Mouse (Mus musculus): ENCODE measurements around the gene Abr.

Gene Abr

DNA sequence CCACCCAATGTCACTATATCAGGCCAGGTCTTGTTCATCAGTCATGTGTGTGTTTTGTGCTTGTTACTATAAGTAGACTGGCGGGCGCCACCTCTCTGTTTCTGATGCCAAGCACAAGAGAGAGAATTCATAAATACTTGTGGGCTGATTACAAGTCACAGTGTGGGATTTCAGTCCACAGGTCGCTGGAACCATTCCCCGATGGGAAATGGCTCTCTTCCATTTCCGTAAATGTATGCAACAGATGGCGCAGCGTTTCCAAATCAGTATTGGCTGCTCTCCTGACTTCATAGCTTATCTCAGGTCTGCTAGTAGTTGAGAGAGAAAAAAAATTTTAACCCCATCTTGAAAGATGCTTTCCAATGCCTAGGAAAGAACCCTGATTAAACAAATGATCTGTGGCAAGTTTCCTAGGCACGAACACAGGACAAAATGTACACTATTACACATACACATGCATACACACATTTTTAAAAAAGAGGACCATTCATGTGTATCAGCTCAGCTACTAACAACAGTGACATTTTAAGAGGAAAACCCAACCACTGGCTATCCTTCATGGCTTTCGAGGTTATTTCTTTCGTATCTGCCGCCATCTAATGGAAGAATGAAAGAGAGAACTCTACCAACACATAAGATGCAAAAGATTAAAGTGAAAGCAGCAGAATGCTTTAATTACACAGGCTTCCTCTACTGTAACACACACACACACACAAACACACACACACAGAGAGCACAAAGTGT, 222.4 kb downstream of the Abr start:
- peak; percentile 80 for DNase-seq

DNA sequence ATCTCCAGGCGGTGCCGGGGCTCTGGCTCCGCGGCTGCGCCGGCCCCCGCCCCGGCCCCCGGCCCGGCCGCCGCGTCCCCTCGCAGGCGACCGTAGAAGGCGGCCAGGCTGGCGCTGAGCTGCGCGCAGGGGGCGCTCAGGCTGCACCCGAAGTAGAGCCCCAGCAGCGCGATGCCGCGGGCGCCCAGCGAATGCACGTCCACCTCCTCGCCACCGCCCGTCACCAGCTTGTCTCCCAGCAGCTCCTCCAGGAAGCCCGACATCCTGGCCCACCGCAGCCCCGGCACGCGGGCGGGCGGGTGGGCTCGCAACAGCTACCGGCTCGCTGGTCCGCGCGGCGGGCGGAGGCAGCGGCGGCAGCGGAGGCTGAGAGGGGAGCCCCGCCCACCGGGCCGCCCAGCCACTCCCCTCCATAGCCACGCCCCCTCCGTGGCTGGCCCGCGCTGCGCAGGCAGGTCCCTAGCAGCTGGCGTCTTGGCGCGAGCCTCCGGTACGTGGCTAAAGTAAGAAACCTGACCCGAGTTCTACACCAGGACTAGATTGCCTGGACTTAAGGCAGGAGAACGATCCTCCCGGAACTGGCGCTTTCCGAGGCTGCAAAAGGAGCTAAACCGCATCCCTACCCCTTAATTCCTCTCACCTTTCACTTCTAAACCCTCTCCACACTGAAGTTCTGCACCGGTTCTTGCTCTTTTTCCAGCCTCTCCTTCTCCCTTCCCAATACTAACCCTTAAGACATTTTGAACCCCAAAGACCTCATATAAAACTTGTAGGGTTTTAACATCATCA, 223.1 kb downstream of the Abr start, which contains the start of gene Nxn:
Gene Nxn (minus strand): TSS at position 343 of the 789 bp plus-strand sequence.
- peak; percentile 91 for DNase-seq

DNA sequence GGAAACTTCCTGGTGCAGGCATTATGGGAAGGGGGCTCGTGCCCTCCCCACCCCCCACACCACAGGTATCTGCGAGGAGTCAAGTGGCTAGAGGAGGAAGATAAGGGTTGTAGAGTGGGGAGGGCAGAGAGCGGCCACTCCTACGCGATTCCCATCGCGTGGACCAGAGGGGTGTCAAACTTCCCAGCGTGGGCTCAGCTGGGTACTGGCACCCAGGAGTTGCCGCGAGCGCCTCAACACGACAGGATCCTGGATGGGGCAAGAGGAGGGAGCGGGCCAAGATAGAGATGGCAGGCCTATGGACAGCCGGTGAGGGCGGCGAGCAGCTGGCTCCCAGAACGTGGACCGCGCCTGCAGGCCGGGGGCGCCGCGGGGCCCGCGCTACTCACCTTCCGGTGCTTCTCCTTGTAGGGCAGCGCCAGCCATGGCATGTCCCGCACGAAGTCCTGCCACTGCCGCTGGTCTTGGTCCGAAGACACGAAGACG, 223.8 kb downstream of the Abr start:
- peak; percentile 62 for DNase-seq

DNA sequence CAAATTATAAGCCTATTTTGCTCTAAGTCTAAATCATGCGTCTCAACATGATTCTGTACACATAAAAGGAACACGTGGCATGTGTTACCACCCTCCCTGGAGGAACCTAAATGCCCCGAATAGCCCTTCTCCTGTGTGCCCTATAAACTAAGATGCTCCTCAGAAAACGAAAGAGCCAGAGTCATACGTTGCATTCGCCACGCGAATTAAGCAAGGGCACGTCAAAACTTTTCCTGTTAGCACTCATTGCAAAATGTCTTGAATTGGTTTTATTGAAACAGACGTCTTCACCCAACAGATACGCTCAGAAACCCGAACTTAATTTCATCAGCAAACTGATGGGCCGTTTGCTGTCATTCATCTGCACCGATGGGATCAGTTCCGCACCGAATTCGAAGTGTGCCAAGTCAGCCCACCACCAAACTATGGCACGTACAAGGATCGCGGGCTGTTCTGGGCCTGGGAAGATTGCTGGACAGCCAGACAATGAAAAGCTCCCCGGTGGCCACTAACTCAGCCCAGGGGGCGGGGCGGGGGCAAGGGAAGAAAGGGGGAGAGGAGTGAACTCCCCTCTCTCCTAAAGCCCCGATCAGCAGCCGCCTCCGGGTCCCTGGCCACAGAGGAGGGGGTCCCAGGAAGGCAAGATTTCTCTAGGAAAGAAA, 224.3 kb downstream of the Abr start:
- DNase-seq = peak; percentile 74

DNA sequence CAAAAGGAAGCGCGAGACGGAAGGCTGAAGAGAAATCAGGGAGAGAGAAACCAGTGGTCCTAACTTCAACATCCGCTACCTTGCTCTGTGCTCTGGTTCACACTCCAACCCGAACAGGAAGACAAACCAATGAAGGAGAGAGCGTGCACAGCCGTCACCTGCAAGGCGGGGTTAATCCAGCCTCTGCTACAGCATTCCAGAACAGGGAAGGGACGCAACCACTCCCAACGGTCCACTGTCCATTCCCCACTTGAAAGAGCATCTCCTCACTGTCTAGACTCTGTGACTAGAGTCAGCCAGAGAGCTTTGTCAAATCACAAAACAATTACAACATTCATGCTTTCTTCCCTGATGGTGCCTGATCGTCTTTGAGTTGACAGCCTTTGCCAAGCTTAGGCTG, 229.1 kb downstream of the Abr start:
- no peak for DNase-seq

DNA sequence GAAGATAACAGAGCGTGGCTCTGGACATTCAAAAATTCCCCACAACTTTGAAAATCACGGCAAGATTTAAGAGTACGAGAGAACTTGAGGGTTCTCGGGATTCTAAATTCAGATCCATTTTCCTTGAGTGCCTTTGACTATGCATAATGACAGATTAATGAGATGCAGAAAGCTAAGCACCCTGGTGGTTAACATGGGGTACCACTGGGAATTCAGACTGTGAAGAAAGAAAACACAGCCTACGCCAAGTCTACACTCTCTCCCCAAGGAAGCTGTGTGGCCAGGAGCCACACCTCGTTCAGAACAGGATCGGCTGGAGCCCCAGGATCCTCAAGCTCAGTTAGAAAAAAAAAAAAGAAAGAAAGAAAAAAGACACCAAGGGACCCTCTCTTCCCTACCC, 229.6 kb downstream of the Abr start:
- DNase-seq = no peak

DNA sequence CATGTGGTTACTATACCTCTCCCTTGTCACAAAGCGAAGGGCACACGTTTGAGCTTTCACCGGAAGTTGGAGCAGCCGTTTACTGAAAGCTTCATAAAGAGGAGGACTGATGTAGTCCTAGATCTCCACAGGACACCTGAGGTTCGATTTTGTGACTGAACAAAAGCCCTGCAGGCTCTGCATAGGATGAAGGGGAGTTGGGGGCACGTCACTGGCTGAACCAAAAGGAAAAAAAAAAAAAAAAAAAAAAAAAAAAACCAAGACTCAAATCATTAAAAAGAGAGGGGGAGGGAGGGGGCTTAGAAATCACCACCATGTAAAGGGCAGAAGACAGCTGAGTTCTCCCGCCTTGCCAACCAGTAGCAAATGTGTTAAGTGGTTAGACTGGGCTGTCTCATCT, 233.4 kb downstream of the Abr start:
- DNase-seq = no peak

DNA sequence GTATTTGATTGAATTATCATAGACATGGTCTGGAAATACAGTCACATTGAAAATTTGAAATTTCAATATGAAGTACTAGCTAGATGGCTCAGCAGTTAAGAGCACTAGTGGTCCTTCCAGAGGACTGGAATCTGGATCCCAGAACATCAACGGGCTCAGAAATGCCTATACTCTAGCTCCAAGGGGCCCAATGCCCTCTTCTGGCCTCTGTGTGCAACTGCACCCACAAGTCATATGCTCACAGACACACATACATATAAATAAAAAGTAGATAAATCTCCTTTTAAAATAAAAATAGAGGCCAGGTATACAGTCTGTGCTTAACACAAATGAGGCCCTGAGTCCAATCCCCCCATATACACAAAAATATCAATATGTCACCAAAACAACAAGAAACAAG, 235.0 kb downstream of the Abr start:
- no peak for DNase-seq

DNA sequence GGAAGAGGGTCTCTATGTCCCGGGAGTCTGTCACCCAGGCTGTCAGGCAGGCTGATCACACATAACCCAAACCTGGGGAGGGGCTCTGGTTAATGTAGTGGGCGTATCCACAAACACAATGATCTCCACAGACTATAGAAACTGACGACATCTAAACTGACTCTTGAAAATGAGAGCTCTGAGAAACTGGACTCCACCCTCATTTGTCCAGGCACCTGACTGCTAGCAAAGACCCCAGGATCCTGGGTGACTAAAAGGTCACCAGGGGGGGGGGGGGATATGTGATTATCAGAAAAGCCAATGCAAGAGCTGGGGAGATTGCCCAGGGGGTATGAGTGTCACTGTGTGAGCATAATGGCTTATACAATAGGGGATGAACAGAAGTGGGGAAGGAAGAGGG, 236.4 kb downstream of the Abr start:
- peak; percentile 27 for DNase-seq

DNA sequence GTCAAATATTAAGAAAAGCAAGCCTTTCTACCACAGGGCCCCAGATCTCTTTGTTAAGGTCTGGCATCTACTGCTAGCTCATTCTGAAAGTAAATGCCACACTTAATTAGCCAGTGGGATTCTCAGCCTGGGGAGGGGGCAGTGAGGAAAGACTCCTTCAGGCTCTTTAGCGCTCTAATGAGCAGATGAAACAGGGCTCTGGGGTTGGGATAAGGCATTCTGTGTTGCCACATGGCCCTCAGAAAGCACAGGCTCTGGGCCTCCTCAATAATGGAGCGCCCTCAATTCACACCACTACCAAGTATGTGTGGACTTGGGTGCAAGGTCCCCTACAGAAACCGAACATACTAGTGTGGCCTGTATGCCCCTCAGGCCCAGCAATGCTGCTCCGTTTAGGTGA, 237.1 kb downstream of the Abr start:
- peak; percentile 67 for DNase-seq

DNA sequence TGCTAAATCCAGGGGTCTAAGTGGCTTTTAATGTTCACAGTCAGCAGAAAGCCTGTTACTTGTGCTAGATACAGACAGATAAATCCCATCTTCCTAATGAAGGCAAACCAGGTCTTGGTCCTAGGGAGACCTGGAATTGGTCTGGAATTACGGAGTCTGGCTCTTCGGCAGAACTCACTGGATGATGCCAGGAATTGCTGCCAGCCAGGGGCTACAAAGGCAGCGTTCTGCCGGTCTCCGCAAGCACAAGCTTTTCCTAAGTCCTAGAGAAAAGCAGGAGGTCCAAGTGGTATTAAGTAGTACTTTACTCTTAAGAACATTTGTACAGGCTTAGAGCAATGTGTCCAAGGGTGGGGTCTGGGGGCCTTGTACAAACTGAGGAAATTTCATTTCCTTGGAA, 237.8 kb downstream of the Abr start:
- DNase-seq = no peak

DNA sequence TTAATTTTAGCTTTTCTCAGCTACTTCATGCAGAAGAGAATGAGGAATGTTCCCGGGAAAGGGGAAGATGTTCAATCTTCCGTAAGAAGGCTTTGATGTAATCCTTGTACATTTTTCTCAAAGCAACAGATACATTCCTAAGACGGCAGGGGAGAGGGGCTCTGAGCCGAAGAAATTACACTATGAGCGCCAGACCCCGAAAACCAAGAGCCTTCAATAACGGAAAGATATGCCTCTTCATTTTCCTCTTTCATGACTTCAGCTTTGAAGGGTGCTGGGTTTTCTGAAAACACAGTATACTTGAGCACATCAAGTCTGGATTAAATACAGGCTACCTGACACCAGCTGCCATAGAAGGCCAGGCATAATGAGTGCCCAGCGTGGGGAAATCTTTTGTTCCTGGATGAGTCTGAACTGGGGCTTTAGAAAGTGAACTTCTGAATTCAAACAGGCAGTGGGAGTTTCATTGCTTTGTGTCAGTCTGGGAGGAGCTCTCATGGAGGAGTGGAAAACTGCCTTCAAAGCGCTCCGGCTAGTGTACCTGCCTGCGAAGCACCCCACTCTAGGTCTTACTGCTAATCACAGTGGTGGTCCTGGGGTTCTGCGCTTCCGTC, 239.3 kb downstream of the Abr start:
- peak; percentile 49 for DNase-seq

DNA sequence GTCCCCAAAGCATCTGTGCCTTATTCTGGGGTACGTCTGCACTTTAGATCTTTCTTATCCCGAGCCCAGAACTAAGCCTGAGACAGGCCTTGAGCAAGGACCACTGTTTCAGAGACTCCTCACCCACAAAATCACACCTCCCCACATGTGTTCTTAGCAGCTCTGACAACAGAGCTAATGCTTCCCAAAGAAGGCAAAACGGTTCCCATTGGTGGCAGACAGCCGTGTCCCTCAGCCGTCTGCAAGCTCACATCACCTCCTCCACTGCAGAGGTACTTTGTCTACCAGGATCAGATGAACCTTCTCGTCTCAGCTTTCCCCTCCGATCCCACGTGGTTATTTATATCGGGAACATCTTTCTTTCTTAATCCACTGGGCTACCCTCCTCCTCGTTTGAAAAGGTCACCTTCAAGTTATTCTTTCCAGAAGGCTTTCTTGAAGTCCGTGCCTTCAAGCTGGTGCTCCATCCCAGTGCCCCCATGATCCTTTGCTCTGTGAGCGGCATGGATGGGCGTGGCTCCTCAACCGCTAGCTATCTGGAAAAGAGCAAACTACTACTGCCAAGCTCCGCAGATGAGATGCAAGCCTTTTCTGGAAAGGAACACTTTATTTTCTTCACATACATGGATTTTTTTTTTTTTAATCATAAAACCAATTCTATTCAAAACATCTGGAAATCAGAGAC, 240.8 kb downstream of the Abr start:
- DNase-seq = no peak

DNA sequence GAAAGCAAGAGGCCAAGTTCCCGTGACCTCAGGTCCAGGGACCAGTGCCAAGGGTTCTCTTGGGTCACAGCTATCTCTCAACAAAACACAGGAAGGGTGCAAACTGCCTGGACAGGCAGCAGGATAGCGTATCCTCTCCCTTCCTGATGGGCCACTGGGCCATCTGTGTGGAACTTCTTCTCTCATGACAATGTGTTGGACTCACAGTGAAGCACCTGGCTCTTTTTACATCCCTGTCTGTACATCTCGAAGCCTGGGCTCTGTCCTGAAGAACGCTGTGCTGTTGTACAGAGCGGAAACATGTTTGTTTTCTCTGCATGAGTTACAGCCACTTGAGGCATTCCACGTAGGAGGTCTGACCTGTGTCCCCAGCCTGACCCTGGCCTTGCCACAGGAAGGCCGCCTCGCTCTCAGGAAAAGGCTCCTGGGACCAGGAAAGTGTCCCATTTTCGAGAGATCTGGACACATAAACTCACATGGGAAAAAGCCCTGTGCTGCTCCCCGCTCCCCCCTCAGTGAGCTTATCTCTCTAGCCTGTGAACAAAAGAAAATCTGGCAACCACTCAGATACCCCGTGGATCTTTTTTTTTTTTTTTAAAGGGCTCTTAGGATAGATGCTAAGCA, 242.1 kb downstream of the Abr start:
- peak; percentile 46 for DNase-seq

DNA sequence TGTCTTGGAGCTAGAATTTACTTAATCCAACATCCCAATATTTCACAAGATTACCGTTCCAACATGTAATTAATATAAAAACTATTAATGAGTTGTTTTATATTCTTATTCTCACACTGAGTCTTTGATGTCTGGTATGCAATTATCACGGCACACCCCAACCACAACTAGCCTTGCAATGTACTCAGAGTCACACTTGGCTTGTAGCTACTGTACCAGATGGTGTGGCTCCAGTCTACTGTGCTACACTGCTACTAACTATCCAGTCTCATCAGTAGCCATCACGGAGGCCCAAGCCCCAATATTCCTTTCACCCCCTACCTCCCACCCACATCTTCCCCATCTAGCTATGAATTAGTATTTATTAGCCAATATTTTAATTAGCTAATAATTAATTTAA, 245.7 kb downstream of the Abr start:
- DNase-seq = no peak

DNA sequence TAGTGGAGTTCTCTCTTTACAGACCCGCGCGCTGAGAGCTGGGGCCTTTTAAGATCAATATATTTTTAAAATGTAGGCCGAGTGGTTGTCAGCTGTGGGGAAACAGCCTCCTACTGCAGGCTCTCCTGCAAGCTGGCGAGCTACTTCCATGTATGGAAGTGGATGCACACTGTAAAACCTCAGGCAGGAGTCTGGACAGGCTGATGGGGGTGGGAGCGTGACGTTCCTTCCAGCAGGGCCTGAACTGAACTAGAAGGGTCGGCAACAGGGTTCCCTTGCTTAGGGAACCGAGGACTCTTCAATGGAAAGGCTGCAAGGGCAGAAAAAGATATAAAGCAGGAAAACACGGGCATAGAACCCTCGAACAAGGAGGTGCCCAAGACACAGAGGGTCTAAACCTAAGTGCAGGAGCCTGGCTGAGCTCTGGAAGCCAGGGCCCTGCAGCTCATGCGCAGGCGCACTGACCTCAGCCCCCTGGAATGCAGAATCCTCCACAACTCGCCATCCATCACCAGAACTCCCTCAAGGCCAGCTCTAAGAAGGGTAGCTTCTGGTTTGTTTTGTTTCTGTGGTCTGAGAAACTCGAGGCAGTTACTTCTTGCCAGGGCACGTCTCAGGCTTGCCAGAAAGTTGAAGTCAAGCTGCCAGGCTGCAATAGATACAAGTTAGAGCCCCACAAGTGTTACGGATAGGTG, 247.5 kb downstream of the Abr start:
- DNase-seq = peak; percentile 47

DNA sequence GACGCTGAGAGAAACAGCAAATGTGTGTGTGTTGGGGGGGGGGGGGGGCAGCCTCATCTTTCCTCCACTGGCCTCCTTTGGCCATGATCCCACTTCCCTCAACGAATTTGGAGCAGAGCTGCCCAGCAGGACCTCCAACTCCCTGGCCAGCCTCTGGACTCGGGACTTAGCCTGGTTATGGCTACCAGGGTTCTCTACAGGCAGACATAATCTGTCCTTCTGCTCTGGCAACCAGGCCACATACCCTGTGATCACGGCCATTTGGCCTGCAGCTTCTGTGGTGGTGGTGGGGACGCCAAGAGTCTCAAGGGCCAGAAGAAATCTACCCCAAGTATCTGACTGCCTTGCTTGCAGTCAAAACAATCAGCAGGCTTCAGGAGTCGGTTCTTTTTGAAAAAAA, 249.6 kb downstream of the Abr start:
- no peak for DNase-seq

DNA sequence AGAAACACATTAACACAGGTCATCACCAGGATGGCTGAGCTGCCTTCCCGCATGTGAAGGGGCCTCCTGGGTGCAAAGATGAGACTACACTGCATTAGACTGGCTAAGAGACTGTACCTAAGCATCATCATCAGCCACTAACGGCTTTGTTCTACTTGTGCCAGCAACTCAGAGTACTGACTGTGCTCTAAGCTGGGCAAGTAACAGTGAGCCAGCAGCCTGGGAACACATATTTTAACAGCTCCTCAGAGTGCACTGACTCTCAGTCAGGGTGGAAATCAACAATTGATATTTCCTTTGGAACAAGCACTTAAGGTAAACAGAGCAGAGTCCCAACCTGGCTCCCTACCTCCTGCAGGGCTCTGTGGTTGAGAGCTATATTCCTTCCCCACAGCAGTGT, 250.0 kb downstream of the Abr start:
- no peak for DNase-seq

DNA sequence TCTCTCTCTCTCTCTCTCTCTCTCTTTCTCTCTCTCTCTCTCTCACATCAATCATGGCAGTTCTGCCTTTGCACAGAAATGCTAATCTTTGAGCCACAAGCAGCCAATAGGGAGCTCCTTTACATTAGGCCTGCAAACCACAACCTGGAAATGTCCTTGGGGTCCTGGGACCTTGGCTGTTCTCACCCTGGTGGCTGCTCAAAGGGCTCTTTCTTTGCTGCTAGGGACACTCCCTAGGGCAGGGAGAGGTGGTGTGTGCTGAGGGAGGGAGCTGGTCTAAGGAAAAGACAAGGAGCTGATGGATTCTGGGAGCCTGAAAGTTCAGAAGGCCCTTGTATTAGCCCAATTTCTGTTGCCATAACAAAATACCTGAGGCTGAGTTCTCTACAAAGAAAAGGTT, 251.6 kb downstream of the Abr start:
- DNase-seq = no peak
